Mouse (Mus musculus): Measurements from ENCODE around the gene Nxph4. TPM values are rescaled to one million over a fixed set of nuclear protein-coding genes. Genes with fewer than 3 reads are reported as not detected.

The Nxph4 gene
- polyA plus RNA-seq (2012; rRNA removed; ENCODE audit: low replicate concordance), result 0.09 and 0.36 TPM in 2 replicates

DNA sequence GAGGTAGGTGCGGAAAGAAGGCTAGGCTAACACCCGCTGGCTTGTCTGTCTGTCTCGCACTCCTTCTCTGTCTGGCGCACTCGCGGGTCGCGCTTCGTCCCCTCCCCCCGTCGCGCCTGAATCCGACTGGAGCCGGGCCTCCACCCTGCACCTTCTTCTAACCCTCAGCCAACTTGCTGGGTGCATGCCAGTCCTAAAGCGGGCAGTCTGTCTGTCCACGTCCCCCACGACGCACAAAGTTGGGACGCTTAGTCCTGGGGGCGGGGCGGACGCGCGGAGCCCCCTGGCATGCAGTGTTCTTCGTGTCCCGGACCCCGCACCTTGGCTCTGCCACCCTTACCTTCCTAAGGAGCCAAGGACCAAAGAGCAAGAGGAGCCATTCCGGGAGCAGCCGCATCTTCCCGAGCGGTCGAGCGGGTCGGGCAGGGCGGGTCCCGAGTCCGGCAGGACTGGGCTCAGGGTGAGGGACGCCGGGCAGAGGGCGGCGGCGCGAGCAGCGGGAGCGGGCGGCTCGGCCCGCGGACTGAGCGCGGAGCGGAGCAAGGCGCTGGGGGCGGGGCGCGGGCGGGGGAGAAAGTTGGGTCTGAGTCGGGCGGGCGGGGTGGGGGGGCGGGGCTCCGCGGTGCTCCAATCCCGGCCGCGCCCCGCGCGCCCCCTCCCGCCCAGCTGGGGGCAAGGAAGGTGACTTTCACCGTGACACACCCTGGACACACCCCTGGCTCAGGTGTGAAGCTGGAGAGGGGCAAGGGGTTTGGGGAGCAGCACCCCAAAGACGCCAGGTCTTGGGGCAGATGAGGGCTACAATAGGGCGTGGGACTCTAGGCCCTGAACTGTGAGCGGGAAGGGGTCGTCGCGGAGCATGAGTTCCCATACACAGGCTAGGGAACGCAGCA, at the start of gene Nxph4:
Gene Nxph4 (minus strand): TSS at position 524 of the 893 bp plus-strand sequence.

DNA sequence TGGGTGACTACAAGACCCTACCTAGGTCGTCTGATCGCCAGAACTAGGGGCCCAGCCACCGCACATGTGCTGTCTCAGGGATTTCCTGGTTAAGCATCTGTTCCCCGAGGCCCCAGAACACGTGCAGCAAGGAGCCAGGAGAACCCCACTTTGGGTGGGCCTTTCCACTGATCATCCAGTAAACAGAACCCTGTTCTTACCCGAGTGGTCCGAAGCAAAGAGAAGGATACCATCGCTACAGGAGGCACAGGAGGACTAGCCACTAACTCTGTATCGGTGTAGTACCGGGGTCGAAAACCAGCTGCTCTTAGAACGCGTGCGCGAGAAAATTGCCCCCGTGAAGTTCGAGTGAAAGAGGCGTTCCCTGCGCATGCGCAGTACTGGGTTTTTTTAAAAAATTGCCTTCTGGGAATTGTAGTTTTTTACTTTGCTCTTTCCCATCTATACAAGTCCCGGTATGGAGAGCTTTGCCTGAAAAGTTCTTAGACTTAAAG, 12.2 kb downstream of the Nxph4 start, which contains the start of gene Shmt2:
Gene Shmt2 (minus strand): TSS at position 357 of the 494 bp plus-strand sequence.

DNA sequence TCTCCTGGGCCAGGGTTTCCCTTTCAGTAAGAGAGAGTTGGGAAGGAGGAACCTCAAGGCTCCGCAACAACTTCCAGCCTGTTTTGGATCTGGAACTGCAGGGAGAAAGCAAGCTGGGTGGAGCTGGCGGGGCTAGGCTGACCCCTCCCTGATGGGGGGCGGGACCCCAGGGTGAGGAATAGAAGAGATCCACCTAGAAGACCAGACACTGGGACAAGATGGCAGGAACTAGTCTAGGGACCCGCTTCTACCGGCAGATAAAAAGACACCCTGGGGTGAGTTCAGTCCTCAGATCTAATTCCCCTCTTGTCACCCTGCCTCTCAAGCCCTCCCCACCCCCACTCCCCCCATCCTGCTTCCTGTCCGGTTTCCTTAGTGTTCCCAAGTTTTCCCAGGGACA, 19.6 kb downstream of the Nxph4 start, which contains the start of gene Ndufa4l2:
Gene Ndufa4l2 (plus strand): TSS at position 204 of the 400 bp plus-strand sequence.

GRCm38 (mm10) chr10:127500894-127501893, 33.2 kb downstream of the Nxph4 start, which contains the start of gene Stac3:
TSS of gene Stac3 (plus strand) at chr10:127501686.

Other genes starting within 250 kb of the Nxph4 start
- 31.4 and 44.7 TPM in 2 replicates for gene Mbd6, start 245.5 kb downstream of the Nxph4 start, polyA plus RNA-seq (2012; rRNA removed; ENCODE audit: low replicate concordance)
- 66.5 and 79.6 TPM in 2 replicates for gene Mars, start 222.8 kb downstream of the Nxph4 start, polyA plus RNA-seq (2012; rRNA removed; ENCODE audit: low replicate concordance)
- gene Arhgap9, start 212.6 kb downstream of the Nxph4 start, polyA plus RNA-seq (2012; rRNA removed; ENCODE audit: low replicate concordance), result 8.7 and 11.8 TPM in 2 replicates
- 4.5 and 159 TPM in 2 replicates for gene Gli1, start 192.6 kb downstream of the Nxph4 start, polyA plus RNA-seq (2012; rRNA removed; ENCODE audit: low replicate concordance)
- 0.03 TPM in 1 of 2 replicates, not detected in the other for gene Inhbe, start 180.1 kb downstream of the Nxph4 start, polyA plus RNA-seq (2012; rRNA removed; ENCODE audit: low replicate concordance)
- not detected in 2 replicates for gene Inhbc, start 164.1 kb downstream of the Nxph4 start, polyA plus RNA-seq (2012; rRNA removed; ENCODE audit: low replicate concordance)
- 68.8 and 82.7 TPM in 2 replicates for gene R3hdm2, start 154.2 kb downstream of the Nxph4 start, polyA plus RNA-seq (2012; rRNA removed; ENCODE audit: low replicate concordance)
- gene Stac3, start 32.9 kb downstream of the Nxph4 start, polyA plus RNA-seq (2012; rRNA removed; ENCODE audit: low replicate concordance), result 2.0 and 5.6 TPM in 2 replicates
- gene Ndufa4l2, start 19.6 kb downstream of the Nxph4 start, polyA plus RNA-seq (2012; rRNA removed; ENCODE audit: low replicate concordance), result 51.9 and 59.2 TPM in 2 replicates
- gene Shmt2, start 12.1 kb downstream of the Nxph4 start, polyA plus RNA-seq (2012; rRNA removed; ENCODE audit: low replicate concordance), result 40.8 and 93.7 TPM in 2 replicates
- gene Lrp1, start 86.6 kb upstream of the Nxph4 start, polyA plus RNA-seq (2012; rRNA removed; ENCODE audit: low replicate concordance), result 237 and 318 TPM in 2 replicates
- 111 and 133 TPM in 2 replicates for gene Stat6, start 108.4 kb upstream of the Nxph4 start, polyA plus RNA-seq (2012; rRNA removed; ENCODE audit: low replicate concordance)
- 2.8 and 5.3 TPM in 2 replicates for gene Nemp1, start 132.3 kb upstream of the Nxph4 start, polyA plus RNA-seq (2012; rRNA removed; ENCODE audit: low replicate concordance)
- gene Nab2, start 134.0 kb upstream of the Nxph4 start, polyA plus RNA-seq (2012; rRNA removed; ENCODE audit: low replicate concordance), result 15.5 and 48.9 TPM in 2 replicates
- 0.10 and 0.33 TPM in 2 replicates for gene Myo1a, start 170.6 kb upstream of the Nxph4 start, polyA plus RNA-seq (2012; rRNA removed; ENCODE audit: low replicate concordance)
- gene Tac2, start 189.9 kb upstream of the Nxph4 start, polyA plus RNA-seq (2012; rRNA removed; ENCODE audit: low replicate concordance), result 0.35 TPM in 1 of 2 replicates, not detected in the other
- gene Zbtb39, start 205.0 kb upstream of the Nxph4 start, polyA plus RNA-seq (2012; rRNA removed; ENCODE audit: low replicate concordance), result 5.9 and 12.6 TPM in 2 replicates
- gene Gpr182, start 217.2 kb upstream of the Nxph4 start, polyA plus RNA-seq (2012; rRNA removed; ENCODE audit: low replicate concordance), result 2.8 and 13.7 TPM in 2 replicates
- 0.03 and 3.0 TPM in 2 replicates for gene Rdh1, start 225.2 kb upstream of the Nxph4 start, polyA plus RNA-seq (2012; rRNA removed; ENCODE audit: low replicate concordance)
- 4.2 TPM in 1 of 2 replicates, not detected in the other for gene Rdh16f1, start 225.2 kb upstream of the Nxph4 start, polyA plus RNA-seq (2012; rRNA removed; ENCODE audit: low replicate concordance)
- 0.11 TPM in 1 of 2 replicates, not detected in the other for gene Rdh9, start 241.8 kb upstream of the Nxph4 start, polyA plus RNA-seq (2012; rRNA removed; ENCODE audit: low replicate concordance)